28 mouse cellular contexts compared by ENCODE assay signal in the genomic region with DNA sequence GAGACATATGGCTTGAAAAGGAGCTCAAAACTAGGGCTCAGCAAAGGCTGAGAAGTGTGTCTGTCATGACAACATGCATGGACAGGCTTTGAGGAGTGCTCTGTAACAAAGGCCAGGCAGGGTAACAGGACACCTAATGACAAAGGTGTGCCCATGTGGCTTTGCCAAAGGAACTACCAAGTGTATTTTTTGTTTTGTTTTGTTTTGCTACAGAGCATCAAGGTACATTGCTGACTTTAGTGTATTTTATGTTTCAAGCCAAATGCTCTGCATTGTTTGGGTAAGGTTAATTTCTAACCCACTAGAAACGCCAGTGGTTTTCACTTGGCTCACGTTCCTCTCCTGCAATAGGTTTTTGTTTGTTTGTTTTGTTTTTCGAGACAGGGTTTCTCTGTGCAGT.
"Had no signal": no experiment of that assay in that cellular context is flagged by ENCODE, and none has a peak within 500 bp of the region (broad histone marks: within the 10 kb centered on the region; RNA-seq: fewer than 3 reads in every experiment).

No protein-coding gene starts in this region.

- DNase-seq: left cerebral cortex, postnatal 4 days; liver, embryonic 13.5 days; liver, postnatal 0 days; lung, adult 18-20 months; lung, adult 2 months; lung, embryonic 14.5 days; lung, postnatal 10 days; lung, postnatal 14 days; lung, postnatal 36 days; lung, postnatal 4 days; midbrain, embryonic 14.5 days had no signal

- H3K27ac ChIP-seq: left cerebral cortex, adult 2 months; limb, embryonic 10.5 days; limb, embryonic 12.5 days; limb, embryonic 13.5 days; limb, embryonic 15.5 days; liver, embryonic 12.5 days; liver, embryonic 13.5 days; liver, embryonic 14.5 days; liver, embryonic 15.5 days; lung, embryonic 15.5 days; macrophage; midbrain, embryonic 10.5 days; midbrain, embryonic 12.5 days; midbrain, embryonic 13.5 days; midbrain, embryonic 15.5 days; neural tube, embryonic 12.5 days had no signal

- H3K9ac ChIP-seq: limb, embryonic 12.5 days; limb, embryonic 13.5 days; limb, embryonic 15.5 days; liver, embryonic 12.5 days; liver, embryonic 13.5 days; liver, embryonic 14.5 days; liver, embryonic 15.5 days; liver, postnatal 0 days; lung, embryonic 14.5 days; lung, embryonic 15.5 days; midbrain, embryonic 12.5 days; midbrain, embryonic 13.5 days; midbrain, embryonic 15.5 days; neural tube, embryonic 12.5 days had no signal

- H3K36me3 ChIP-seq: limb, embryonic 10.5 days; limb, embryonic 12.5 days; limb, embryonic 13.5 days; limb, embryonic 15.5 days; liver, embryonic 12.5 days; liver, embryonic 13.5 days; liver, embryonic 15.5 days; lung, embryonic 15.5 days; midbrain, embryonic 10.5 days; midbrain, embryonic 12.5 days; midbrain, embryonic 13.5 days; midbrain, embryonic 15.5 days; neural tube, embryonic 12.5 days had no signal

- H3K4me1 ChIP-seq: limb, embryonic 12.5 days; limb, embryonic 15.5 days; liver, embryonic 12.5 days; liver, embryonic 13.5 days; liver, embryonic 15.5 days; lung, embryonic 15.5 days; megakaryocyte, embryonic 14.5 days; midbrain, embryonic 10.5 days; midbrain, embryonic 12.5 days; midbrain, embryonic 13.5 days; midbrain, embryonic 15.5 days; neural tube, embryonic 12.5 days had no signal

- H3K27me3 ChIP-seq: limb, embryonic 12.5 days; limb, embryonic 13.5 days; limb, embryonic 15.5 days; liver, embryonic 12.5 days; liver, embryonic 13.5 days; liver, embryonic 15.5 days; lung, embryonic 15.5 days; megakaryocyte, embryonic 14.5 days; midbrain, embryonic 12.5 days; midbrain, embryonic 13.5 days; midbrain, embryonic 15.5 days; neural tube, embryonic 12.5 days had no signal

- H3K4me3 ChIP-seq: left cerebral cortex, adult 2 months; limb, embryonic 10.5 days; limb, embryonic 12.5 days; limb, embryonic 13.5 days; limb, embryonic 15.5 days; liver, embryonic 12.5 days; liver, embryonic 13.5 days; liver, embryonic 15.5 days; lung, embryonic 15.5 days; megakaryocyte, embryonic 14.5 days; midbrain, embryonic 10.5 days; midbrain, embryonic 12.5 days; midbrain, embryonic 13.5 days; midbrain, embryonic 15.5 days; myocyte; neural tube, embryonic 12.5 days had no signal
